Mouse (Mus musculus) cerebellum, adult 2 months (tissue): ENCODE data around the gene Ggta1.

Experiments
- CTCF ChIP-seq: fragments of 200-500 bp; IDR thresholded peaks from 2 replicates; pipeline ENCODE4 v1.5.1; 2011; ENCODE audit warnings: low read depth, mild to moderate bottlenecking, control low read depth, low read length, moderate library complexity, borderline replicate concordance; ENCODE audit not compliant: insufficient read depth
- POLR2A ChIP-seq: fragments of 200-500 bp; IDR thresholded peaks from 2 replicates; pipeline ENCODE4 v1.6.1; 2011; ENCODE audit warnings: low read length, control low read depth, borderline replicate concordance; ENCODE audit not compliant: insufficient read depth

- TF ChIP-seq CTCF (no peak), POLR2A (no peak)
Measured at GRCm38 (mm10) chr2:35432011-35432410, 31.0 kb downstream of the Ggta1 start.
